Mouse (Mus musculus) retina, embryonic 14.5 days (tissue): ENCODE data around the gene Gm47995.
"Not testable (repeated sequence)": the region's sequence is repeated elsewhere in the genome, so short reads cannot be mapped to it uniquely, and the experiment has no call there.

Experiments used
- DNase-seq: peaks from one replicate; pipeline ENCODE4 v3.0.0-alpha.2; 2015; ENCODE audit warnings: low spot score

Gm47995 gene

GRCm38 (mm10) chr1:151198120-151198519, at the start of gene Gm47995:
Gm47995 (plus strand) TSS chr1:151198448.
- DNase-seq: peak; percentile 1

DNA sequence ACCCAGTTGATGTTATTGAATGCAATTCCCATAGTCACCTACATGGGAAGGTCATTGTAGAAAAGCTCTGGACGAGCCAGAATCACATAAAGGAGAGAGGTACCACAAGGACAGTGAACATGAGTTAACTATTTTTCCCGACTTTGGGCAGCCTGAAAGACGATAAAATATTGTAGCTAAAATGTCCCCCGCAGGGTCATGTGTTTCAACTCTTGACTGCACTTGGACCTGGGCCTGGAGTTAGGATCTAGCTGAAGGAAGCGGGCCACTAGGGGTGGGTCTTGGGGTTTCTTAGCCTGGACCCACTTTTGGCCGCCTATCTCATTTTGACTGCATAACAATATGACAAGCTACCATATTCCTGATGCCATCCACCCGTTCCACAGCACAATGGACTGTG, 48.0 kb upstream of the Gm47995 start:
- DNase-seq: no peak

DNA sequence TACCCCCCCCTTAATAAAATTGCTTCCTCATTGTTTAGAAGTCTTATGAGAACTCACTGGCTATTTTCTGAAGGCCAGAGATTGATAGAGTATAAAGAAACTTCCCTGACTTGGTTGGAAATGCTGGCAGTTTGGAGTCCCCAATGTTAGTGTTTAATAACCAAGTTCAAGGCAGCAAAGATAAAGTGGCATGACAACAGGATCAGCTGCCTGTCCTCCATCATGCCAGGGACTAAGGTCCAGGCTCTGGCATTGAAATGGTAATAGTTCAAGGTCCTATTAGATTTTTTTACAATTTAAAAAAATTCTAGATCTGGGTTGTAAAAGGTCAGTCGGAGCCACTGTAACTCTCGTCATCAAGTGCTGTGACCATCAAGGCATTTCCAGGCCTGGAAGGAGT, 47.2 kb upstream of the Gm47995 start:
- DNase-seq: no peak

GRCm38 (mm10) chr1:151153056-151153652, 45.1 kb upstream of the Gm47995 start:
- no peak for DNase-seq

GRCm38 (mm10) chr1:151154131-151154530, 44.1 kb upstream of the Gm47995 start:
- not testable (repeated sequence) for DNase-seq

GRCm38 (mm10) chr1:151156129-151156528, 42.1 kb upstream of the Gm47995 start:
- no peak for DNase-seq

DNA sequence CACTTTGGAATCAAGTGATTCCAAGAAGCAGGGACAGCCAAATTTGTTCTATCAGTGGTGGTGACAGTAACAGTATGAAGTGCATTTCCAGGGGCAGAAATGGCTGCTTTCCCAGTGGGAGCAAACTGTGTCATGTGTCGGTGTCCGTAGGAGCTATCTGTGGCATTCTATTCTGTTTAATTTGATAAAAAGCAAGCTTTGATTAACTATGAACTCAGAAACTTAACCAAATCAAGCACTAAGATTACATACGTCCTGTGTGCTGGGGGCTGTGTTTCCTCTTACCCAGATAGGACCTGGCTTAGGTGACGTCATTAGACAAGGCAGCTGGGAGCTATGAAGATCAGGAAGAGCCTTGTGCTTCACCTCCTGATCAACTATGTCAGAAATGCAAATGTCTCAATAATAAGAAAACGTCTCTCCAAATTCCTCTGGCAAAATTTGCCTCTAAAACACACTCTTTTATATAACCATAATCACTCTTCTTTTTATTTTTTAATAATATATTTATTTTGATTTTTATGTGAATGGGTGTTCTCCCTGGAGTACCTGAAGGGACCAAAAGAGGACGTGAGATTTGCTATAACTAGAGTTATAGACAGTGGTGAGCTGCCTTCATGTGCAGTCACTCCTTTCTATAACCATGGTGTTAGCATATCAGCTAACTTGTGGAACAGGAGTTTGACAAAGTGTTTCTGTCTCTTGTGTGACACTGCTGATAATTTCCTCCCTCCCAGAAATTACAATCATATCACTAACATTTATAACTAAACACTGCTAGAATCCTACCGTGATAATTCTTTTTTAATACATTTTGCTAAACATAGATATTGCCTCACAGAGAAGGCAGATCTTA, 41.2 kb upstream of the Gm47995 start:
- no peak for DNase-seq

- peak; percentile 81 for DNase-seq
These were observed 40.0 kb upstream of the Gm47995 start for GRCm38 (mm10) chr1:151157963-151158856.

DNA sequence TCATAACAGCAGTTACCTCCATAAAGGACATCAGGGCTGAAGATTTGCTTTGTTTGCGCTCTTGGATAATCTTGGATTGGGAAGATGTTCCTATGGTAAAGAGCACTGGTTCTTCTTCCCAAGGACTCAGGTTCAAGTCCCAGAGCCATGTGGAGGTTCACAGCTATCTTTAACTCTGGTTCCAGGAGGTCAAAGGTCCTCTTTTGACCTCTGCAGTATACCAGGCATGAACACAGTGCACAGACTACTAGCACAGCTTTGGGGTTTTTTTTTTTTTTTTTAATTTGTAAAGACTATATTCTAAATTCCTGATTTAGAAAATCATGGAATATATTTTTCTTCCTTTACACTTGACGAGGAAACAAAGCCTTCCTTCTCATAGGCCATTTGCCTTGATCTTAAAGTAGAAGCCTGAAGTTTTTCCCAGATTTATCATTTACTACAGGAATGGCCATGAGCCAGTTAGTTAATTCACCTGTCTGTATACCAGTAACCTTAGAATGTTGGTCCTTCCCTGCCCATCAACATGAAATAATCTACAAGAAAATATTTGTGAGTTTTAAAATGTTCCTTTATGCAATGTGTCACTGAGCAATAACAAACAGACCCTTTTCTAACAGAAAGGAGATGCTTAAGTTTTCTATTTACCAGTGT, 39.3 kb upstream of the Gm47995 start:
- no peak for DNase-seq

- DNase-seq: no peak
These were observed 32.2 kb upstream of the Gm47995 start for GRCm38 (mm10) chr1:151166031-151166430.

DNA sequence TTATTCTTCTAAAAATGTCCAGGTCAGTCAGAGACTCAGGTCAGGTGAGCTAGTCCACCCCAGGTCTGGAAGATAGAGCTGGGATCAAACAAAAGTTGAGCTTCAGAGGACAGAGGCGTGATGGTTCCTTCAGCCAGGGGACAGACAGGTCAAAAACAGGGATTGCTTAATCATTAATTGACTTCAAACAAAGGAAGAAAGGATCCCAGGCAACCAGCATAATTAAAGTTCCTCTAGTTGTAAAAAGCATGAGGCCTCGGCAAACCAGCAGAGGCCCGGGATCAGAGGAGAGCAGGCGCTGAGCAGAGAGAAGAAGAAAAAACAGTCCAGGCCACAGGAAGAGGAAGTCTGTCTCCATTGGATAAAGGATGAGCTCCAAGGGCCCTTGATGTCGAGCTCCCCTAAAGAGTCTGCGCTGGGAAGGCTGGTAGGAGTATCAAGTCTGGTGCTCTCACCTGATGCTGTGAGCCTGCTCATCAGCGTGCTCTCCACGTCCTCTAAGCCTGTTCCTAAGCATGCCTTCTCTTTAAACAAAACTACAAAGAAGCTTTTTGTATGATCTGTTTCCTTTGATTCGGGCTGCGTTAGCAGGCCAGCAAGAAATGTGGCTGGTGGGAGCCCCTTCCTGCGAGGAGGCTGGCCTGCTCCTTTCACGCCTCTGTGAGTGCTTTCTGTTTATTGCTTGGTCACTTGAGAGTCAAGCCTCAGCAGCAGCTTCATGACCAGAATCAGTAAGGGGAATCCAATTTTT, 30.8 kb upstream of the Gm47995 start:
- DNase-seq: peak; percentile 3

DNA sequence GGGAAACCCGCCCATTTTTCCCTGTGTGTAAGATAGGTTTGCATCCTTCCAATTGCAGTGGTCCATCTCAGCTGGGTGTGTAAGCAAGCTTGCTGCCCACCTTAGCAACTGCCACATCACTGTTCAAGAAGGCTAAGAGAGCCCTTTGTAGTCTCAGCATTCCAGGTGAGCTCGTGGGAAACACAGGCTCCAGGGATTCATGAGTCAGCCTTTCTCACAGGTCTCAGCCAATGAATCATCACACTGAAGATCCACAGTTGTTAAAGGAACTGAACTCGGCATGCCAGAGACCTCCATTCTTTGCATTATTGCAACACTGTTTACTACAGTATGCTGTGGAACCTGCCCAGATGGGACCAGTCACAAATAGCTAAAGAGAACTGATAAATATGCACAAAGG, 29.6 kb upstream of the Gm47995 start:
- peak; percentile 1 for DNase-seq

DNA sequence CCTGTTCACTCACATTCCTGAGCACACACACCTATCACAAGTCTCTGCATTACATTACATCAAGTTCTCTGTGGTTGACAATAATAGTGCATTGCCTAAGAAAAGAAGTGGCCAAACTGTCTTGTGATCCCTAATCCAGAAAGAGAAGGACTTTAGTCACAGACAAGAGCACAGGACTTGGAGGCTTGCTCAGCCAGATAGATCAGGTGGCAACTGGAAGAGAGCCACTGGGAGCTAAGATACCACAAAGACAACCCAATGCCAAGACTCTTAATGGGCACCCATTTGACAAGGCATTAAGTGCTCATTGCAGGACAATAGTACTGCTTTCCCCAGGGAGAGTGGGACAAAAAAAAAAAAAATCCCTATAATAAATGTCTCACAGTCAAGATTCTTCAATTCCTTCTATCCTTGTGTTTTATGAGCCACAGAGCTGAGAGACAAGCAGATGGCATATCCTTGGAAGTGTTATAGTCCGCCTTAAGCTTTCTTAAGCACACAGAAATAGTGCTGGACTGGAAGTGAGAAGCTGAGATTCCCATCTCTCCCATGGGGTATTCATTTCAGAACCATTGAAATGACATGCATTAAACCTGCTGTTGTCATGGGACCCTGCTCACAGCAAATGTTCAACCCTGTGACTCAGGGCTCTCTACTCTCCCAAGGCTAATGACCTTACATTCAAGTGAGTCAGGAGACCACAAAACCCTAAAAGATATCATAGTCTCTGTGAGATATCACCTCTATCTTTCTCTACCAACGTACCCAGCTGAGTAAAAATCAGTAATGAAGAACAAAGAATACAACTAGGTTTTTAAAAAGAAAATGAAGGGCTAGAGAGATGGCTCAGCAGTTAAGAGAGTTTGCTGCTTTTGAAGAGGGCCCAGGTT, 26.4 kb upstream of the Gm47995 start:
- DNase-seq: peak; percentile 1

DNA sequence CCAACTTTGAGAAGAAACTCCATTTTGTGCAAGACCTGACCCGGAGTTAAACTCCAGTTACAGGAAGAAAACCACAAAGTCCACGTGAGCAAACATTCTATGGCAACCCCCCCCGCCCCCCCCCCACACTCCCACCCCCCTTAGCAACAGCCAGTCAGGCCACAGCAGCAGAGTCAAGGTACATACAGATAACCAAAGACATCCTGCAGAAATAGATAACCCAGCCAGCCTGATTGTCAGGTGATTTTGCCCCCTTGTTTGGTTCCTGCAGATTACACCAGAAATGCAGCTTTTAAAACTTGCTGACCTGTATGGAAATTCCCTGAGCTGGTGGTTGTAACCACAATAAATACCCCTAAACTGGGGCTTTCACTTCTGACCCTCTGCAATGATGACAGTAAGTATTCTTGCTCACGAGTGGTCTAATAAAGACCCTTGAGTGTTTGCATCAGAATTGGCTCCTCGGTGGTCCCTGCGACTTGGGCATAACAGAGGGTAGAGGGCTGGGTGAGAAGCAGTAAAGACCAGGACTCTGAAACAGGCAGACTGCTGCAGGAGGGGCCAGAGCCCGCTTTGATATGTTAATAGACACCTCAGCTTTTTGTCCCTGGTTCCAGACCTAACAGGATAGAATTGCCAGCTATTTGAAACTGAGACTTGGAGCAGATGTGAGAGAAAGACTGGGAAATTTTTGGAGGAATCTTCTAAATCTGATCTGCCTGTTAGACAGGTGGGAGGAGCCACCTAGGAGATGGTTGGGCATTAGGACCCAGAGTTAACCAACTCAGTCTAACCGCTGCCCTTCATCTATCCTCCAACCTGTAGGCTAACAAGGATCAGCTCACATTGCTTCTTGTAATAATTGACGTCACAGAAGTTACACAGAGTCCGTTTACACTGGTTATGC, 21.0 kb upstream of the Gm47995 start:
- DNase-seq: peak; percentile 50

- no peak for DNase-seq
These were observed 20.3 kb upstream of the Gm47995 start for GRCm38 (mm10) chr1:151177937-151178271.

GRCm38 (mm10) chr1:151178505-151179083, 19.7 kb upstream of the Gm47995 start:
- DNase-seq: peak; percentile 64

- peak; percentile 13 for DNase-seq
These were observed 18.1 kb upstream of the Gm47995 start for GRCm38 (mm10) chr1:151180167-151180566.

DNA sequence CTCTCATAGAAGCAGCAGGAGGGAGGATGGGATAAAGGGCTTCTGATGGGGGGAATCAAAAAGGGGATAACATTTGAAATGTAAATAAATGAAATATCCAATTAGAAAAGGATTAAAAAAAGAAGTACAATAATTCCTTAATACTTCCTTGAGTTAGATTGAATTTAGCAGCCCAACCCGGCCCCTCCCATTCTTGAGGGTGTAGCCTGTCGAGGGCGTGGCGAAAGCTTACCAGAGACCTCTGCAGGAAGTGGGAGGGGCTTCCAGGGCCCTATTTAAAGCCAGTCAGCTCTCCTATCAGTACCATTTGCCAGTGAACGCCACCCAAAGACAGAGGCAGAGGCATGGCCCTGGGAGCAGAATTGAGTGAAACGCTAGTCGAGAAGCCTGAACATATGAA, 16.0 kb upstream of the Gm47995 start, which contains the start of gene Gm47985:
Gm47985 (plus strand) TSS at position 272 of the 400 bp plus-strand sequence.
- not testable (repeated sequence) for DNase-seq

DNA sequence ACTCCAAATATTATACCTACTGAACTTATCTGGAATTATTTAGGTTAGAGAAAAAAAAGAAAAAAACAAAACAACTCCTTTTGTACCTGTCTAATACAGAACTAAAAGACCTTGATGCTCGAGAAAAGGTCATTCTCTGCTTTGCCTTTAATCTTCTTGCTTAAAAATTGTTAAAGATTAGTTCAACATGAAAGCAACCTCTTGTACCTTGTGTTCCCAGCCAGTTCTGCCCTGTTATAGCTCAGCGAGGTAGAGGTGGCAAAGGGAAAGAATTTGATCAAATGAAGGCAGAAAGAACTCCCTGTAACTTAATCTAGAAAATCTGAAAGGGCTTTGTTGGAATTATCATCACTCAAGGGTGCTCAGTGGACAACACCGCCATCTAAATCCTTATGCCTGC, 12.1 kb upstream of the Gm47995 start:
- DNase-seq: not testable (repeated sequence)
